Mouse (Mus musculus) MEL (cell line): ENCODE measurements around the gene Insm1. TPM values are rescaled to one million over a fixed set of nuclear protein-coding genes. Genes with fewer than 3 reads are reported as not detected.

Experiments
- DNase-seq: peaks from one replicate; pipeline ENCODE4 v3.0.0; 2011; ENCODE audit warnings: low read depth, low spot score
- H3K27ac ChIP-seq: 2 replicates; pipeline ENCODE4 v1.5.1; 2012; ENCODE audit warnings: low read depth, mild to moderate bottlenecking, control low read depth, low read length, moderate library complexity; ENCODE audit not compliant: control insufficient read depth
- H3K27me3 ChIP-seq, 2 experiments: fragments of 150-350 bp in 1 of 2; sonication (generic) in 1 of 2; 2 replicates each; pipeline ENCODE4 v1.6.1; 2012; ENCODE audit warnings: low read length in 2 of 2, mild to moderate bottlenecking in 2 of 2, improper control_type of control experiment in 1 of 2, moderate library complexity in 1 of 2; ENCODE audit not compliant: insufficient read depth in 2 of 2, control insufficient read depth in 1 of 2
- H3K36me3 ChIP-seq, 2 experiments: 2 replicates each; pipeline ENCODE4 v1.6.1; 2012 to 2014; ENCODE audit warnings: low read length in 2 of 2, improper control_type of control experiment in 1 of 2, inconsistent platforms in 1 of 2, mild to moderate bottlenecking in 1 of 2; ENCODE audit not compliant: insufficient read depth in 2 of 2, control insufficient read depth in 1 of 2
- H3K4me1 ChIP-seq, 2 experiments: fragments of 150-350 bp in 1 of 2; sonication (generic) in 1 of 2; 2 replicates each; pipeline ENCODE4 v1.6.1; 2012; ENCODE audit warnings: low read length in 2 of 2, improper control_type of control experiment in 1 of 2, mild to moderate bottlenecking in 1 of 2; ENCODE audit not compliant: insufficient read depth in 2 of 2, control insufficient read depth in 1 of 2
- H3K4me3 ChIP-seq, 2 experiments: fragments of 150-350 bp in 1 of 2; sonication (generic) in 1 of 2; 2 replicates each; pipeline ENCODE4 v1.5.1; 2012; ENCODE audit warnings: low read depth in 2 of 2, low read length in 2 of 2, mild to moderate bottlenecking in 2 of 2, moderate library complexity in 2 of 2, control low read depth in 1 of 2, improper control_type of control experiment in 1 of 2; ENCODE audit not compliant: control insufficient read depth in 1 of 2, insufficient read depth in 1 of 2
- H3K79me2 ChIP-seq: 2 replicates; pipeline ENCODE4 v1.6.1; 2012; ENCODE audit warnings: mild to moderate bottlenecking, low read length, moderate library complexity; ENCODE audit not compliant: control insufficient read depth, poor library complexity, insufficient read depth
- H3K9ac ChIP-seq: 2 replicates; pipeline ENCODE4 v1.6.1; 2012; ENCODE audit warnings: low read depth, mild to moderate bottlenecking, control low read depth, low read length, moderate library complexity; ENCODE audit not compliant: control insufficient read depth, poor library complexity, severe bottlenecking
- H3K9me3 ChIP-seq: fragments of 150-350 bp; sonication (generic); replicated peaks from 2 replicates; pipeline ENCODE4 v1.6.1; 2012; ENCODE audit warnings: mild to moderate bottlenecking, low read length, improper control_type of control experiment, moderate library complexity; ENCODE audit not compliant: insufficient read depth
- BHLHE40 ChIP-seq: IDR thresholded peaks from 2 replicates; pipeline ENCODE4 v1.6.1; 2012; ENCODE audit warnings: low read depth, mild to moderate bottlenecking, inconsistent platforms, low read length, improper control_type of control experiment, borderline replicate concordance
- CHD2 ChIP-seq: IDR thresholded peaks from 2 replicates; pipeline ENCODE4 v1.6.1; 2011; ENCODE audit warnings: low read length, improper control_type of control experiment
- CTCF ChIP-seq, 3 experiments: IDR thresholded peaks in 2 of 3; conservative IDR thresholded peaks in 1 of 3; 2 replicates each; pipeline ENCODE4 v1.5.1; 2011 to 2012; ENCODE audit warnings: low read length in 3 of 3, low read depth in 2 of 3, mild to moderate bottlenecking in 2 of 3, improper control_type of control experiment in 1 of 3, inconsistent platforms in 1 of 3, mixed read lengths in 1 of 3, moderate library complexity in 1 of 3; ENCODE audit not compliant: control insufficient read depth in 1 of 3, insufficient read depth in 1 of 3, poor library complexity in 1 of 3, severe bottlenecking in 1 of 3
- ETS1 ChIP-seq: IDR thresholded peaks from 2 replicates; pipeline ENCODE4 v1.6.1; 2012; ENCODE audit warnings: low read depth, mild to moderate bottlenecking, inconsistent platforms, low read length, improper control_type of control experiment, moderate library complexity
- HCFC1 ChIP-seq: IDR thresholded peaks from 2 replicates; pipeline ENCODE4 v1.6.1; 2012; ENCODE audit warnings: low read depth, mild to moderate bottlenecking, inconsistent platforms, low read length, improper control_type of control experiment, moderate library complexity
- KAT2A ChIP-seq: conservative IDR thresholded peaks from 2 replicates; pipeline ENCODE4 v1.6.1; 2012; ENCODE audit warnings: low read depth, low read length, improper control_type of control experiment, inconsistent platforms
- MAX ChIP-seq: IDR thresholded peaks from 2 replicates; pipeline ENCODE4 v1.6.1; 2011; ENCODE audit warnings: low read length, improper control_type of control experiment
- MAZ ChIP-seq: IDR thresholded peaks from 2 replicates; pipeline ENCODE4 v1.6.1; 2012; ENCODE audit warnings: low read depth, mild to moderate bottlenecking, inconsistent platforms, low read length, improper control_type of control experiment
- MEF2A ChIP-seq: IDR thresholded peaks from 2 replicates; pipeline ENCODE4 v1.6.1; 2014; ENCODE audit warnings: low read depth, mild to moderate bottlenecking, inconsistent platforms, low read length, improper control_type of control experiment; ENCODE audit not compliant: poor library complexity, insufficient replicate concordance, severe bottlenecking; ENCODE audit errors: extremely low read depth
- MXI1 ChIP-seq: IDR thresholded peaks from 2 replicates; pipeline ENCODE4 v1.6.1; 2011; ENCODE audit warnings: mild to moderate bottlenecking, low read depth, low read length, improper control_type of control experiment
- MYB ChIP-seq: IDR thresholded peaks from 2 replicates; pipeline ENCODE4 v1.6.1; 2011; ENCODE audit warnings: mild to moderate bottlenecking, low read depth, low read length, improper control_type of control experiment
- POLR2AphosphoS2 ChIP-seq: IDR thresholded peaks from 2 replicates; pipeline ENCODE4 v1.6.1; 2011; ENCODE audit warnings: low read length, improper control_type of control experiment
- POLR2AphosphoS5 ChIP-seq: IDR thresholded peaks from 2 replicates; pipeline ENCODE4 v1.6.1; 2012; ENCODE audit warnings: low read depth, borderline replicate concordance, mild to moderate bottlenecking, inconsistent platforms, low read length, moderate library complexity, mixed read lengths
- RAD21 ChIP-seq: IDR thresholded peaks from 2 replicates; pipeline ENCODE4 v1.6.1; 2011; ENCODE audit warnings: mild to moderate bottlenecking, low read depth, low read length, improper control_type of control experiment
- SIN3A ChIP-seq: IDR thresholded peaks from 2 replicates; pipeline ENCODE4 v1.6.1; 2012; ENCODE audit warnings: low read length, improper control_type of control experiment, inconsistent platforms
- SMC3 ChIP-seq: IDR thresholded peaks from 2 replicates; pipeline ENCODE4 v1.6.1; 2011; ENCODE audit warnings: low read depth, low read length, improper control_type of control experiment
- TAL1 ChIP-seq: IDR thresholded peaks from 2 replicates; pipeline ENCODE4 v1.6.1; 2012; ENCODE audit warnings: mild to moderate bottlenecking, inconsistent platforms, low read length, moderate library complexity, mixed read lengths
- TCF12 ChIP-seq: IDR thresholded peaks from 2 replicates; pipeline ENCODE4 v1.6.1; 2014; ENCODE audit warnings: low read depth, mild to moderate bottlenecking, inconsistent platforms, low read length, improper control_type of control experiment, moderate library complexity
- USF2 ChIP-seq, 2 experiments: IDR thresholded peaks; 2 replicates each; pipeline ENCODE4 v1.6.1; 2011 to 2012; ENCODE audit warnings: improper control_type of control experiment in 2 of 2, low read length in 2 of 2, borderline replicate concordance in 1 of 2, inconsistent platforms in 1 of 2, low read depth in 1 of 2, mild to moderate bottlenecking in 1 of 2; ENCODE audit not compliant: insufficient read depth in 1 of 2
- ZNF384 ChIP-seq: IDR thresholded peaks from 2 replicates; pipeline ENCODE4 v1.6.1; 2012; ENCODE audit warnings: low read depth, mild to moderate bottlenecking, inconsistent platforms, low read length, improper control_type of control experiment
- polyA plus RNA-seq, 2 experiments: library from polyadenylated mRNA; stranded (reverse) in 1 of 2; unstranded in 1 of 2; fragments of >175 nt in 1 of 2; fragments of >200 nt in 1 of 2; gene quantifications; 2 replicates each; pipeline versions ENCODE4 v1.2.1 to v1.2.4; 2012; ENCODE audit warnings: low replicate concordance in 2 of 2, low read depth in 1 of 2; ENCODE audit not compliant: insufficient read length in 2 of 2, insufficient read depth in 1 of 2, missing spikeins in 1 of 2
- total RNA-seq: library from RNA; depleted of rRNA; stranded (reverse); fragments of 300-350 nt; gene quantifications from 2 replicates; pipeline ENCODE4 v1.2.3, GENCODE M21; 2012

Insm1 gene
- total and polyA plus RNA-seq, 3 experiments = not detected

GRCm38 (mm10) chr2:146178718-146179117 is 43.0 kb upstream of the Insm1 start:
- Histone ChIP-seq H3K79me2 (no peaks in the 10 kb centered on the region), H3K4me1 (no peaks in the 10 kb centered on the region), H3K27ac (no peak overlapping the region), H3K9me3 (no peaks in the 10 kb centered on the region), H3K9ac (no peak overlapping the region), H3K27me3 (no peaks in the 10 kb centered on the region), H3K36me3 (no peaks in the 10 kb centered on the region), H3K4me3 (no peak overlapping the region)
- TF ChIP-seq SMC3 = peak; percentile 25
- TF ChIP-seq USF2 (IDR thresholded peaks at IDR 0.05; ENCODE audit: borderline replicate concordance in 1 of 2, insufficient read depth in 1 of 2, low read depth in 1 of 2, low read length in 2 of 2) = no peak
- no peak for TF ChIP-seq POLR2AphosphoS2
- peak in 1 of 3 experiments; percentile 27; a peak in 2 of 6 replicates for TF ChIP-seq CTCF (IDR thresholded peaks at IDR 0.05 in 2 of 3, conservative IDR thresholded peaks at IDR 0.05 in 1 of 3; ENCODE audit: control insufficient read depth in 1 of 3, insufficient read depth in 1 of 3, low read depth in 2 of 3, low read length in 3 of 3, poor library complexity in 1 of 3, severe bottlenecking in 1 of 3)
- peak; percentile 8 for TF ChIP-seq RAD21
- TF ChIP-seq POLR2AphosphoS5 = no peak
- TF ChIP-seq ZNF384 = peak; percentile 63
- TF ChIP-seq MYB = no peak
- peak; percentile 5 for DNase-seq

- TF ChIP-seq CHD2 = no peak
- no peak for TF ChIP-seq KAT2A
- TF ChIP-seq SIN3A = no peak
- no peak for TF ChIP-seq MXI1
- TF ChIP-seq TCF12 = no peak
- TF ChIP-seq MEF2A = no peak
- TF ChIP-seq BHLHE40 = no peak
- no peak for TF ChIP-seq HCFC1
- no peak for TF ChIP-seq MAZ
- TF ChIP-seq TAL1 = no peak
- TF ChIP-seq MAX = no peak
- TF ChIP-seq ETS1 = no peak
- TF ChIP-seq SMC3 = no peak
- Histone ChIP-seq H3K9ac (no peak overlapping the region), H3K27me3 (no peaks in the 10 kb centered on the region; a peak in 1 of 4 replicates)
Observed at GRCm38 (mm10) chr2:146183830-146184793, 37.6 kb upstream of the Insm1 start.

More at GRCm38 (mm10) chr2:146183830-146184793, 37.6 kb upstream of the Insm1 start:
- Histone ChIP-seq H3K4me3 (no peak overlapping the region), H3K4me1 (no peaks in the 10 kb centered on the region), H3K36me3 (no peaks in the 10 kb centered on the region), H3K79me2 (no peaks in the 10 kb centered on the region), H3K27ac (no peak overlapping the region), H3K9me3 (no peaks in the 10 kb centered on the region)
- no peak for DNase-seq
